Mouse (Mus musculus) liver, embryonic 15.5 days (tissue): ENCODE data around the gene Zfp825. TPM values are rescaled to one million over a fixed set of nuclear protein-coding genes. Genes with fewer than 3 reads are reported as not detected.
"Not testable (repeated sequence)": the region's sequence is repeated elsewhere in the genome, so short reads cannot be mapped to it uniquely, and the experiment has no call there.

Source experiments
- ATAC-seq: fragments of 200-750 bp; cut with Nextera tagmentation; 2 replicates; pipeline ENCODE4 v1.8.0; 2017; ENCODE audit warnings: moderate number of reproducible peaks, mild to moderate bottlenecking, moderate library complexity; ENCODE audit not compliant: insufficient read depth
- H3K27ac ChIP-seq: fragments of 300-500 bp; sonication (generic); replicated peaks from 2 replicates; pipeline ENCODE4 v1.5.1; 2015; ENCODE audit warnings: mild to moderate bottlenecking, inconsistent platforms
- H3K27me3 ChIP-seq: fragments of 300-500 bp; sonication (generic); 2 replicates; pipeline ENCODE4 v1.6.1; 2015; ENCODE audit warnings: mild to moderate bottlenecking, inconsistent platforms
- H3K36me3 ChIP-seq: fragments of 300-500 bp; sonication (generic); replicated peaks from 2 replicates; pipeline ENCODE4 v1.6.1; 2015; ENCODE audit warnings: moderate library complexity, mild to moderate bottlenecking, inconsistent platforms
- H3K4me1 ChIP-seq: fragments of 300-500 bp; sonication (generic); replicated peaks from 2 replicates; pipeline ENCODE4 v1.6.1; 2015; ENCODE audit warnings: inconsistent platforms
- H3K4me2 ChIP-seq: fragments of 300-500 bp; sonication (generic); 2 replicates; pipeline ENCODE4 v1.6.1; 2015; ENCODE audit warnings: moderate library complexity, mild to moderate bottlenecking, inconsistent platforms
- H3K4me3 ChIP-seq: fragments of 300-500 bp; sonication (generic); replicated peaks from 2 replicates; pipeline ENCODE4 v1.5.1; 2015; ENCODE audit warnings: mild to moderate bottlenecking, inconsistent platforms
- H3K9ac ChIP-seq: fragments of 300-500 bp; sonication (generic); 2 replicates; pipeline ENCODE4 v1.6.1; 2015; ENCODE audit warnings: moderate library complexity, mild to moderate bottlenecking, inconsistent platforms
- H3K9me3 ChIP-seq: fragments of 300-500 bp; sonication (generic); replicated peaks from 2 replicates; pipeline ENCODE4 v1.6.1; 2016; ENCODE audit warnings: inconsistent platforms
- WGBS: fragments of 180-500 bp; shearing (Covaris S2); methylation state at CpG from one replicate; pipeline ENCODE4 v1.1.7; 2015; ENCODE audit warnings: mixed read lengths; ENCODE audit not compliant: insufficient replicate concordance; 5-methylcytosine and 5-hydroxymethylcytosine counted together
- polyA plus RNA-seq: library from polyadenylated mRNA; unstranded; fragments of >200 nt; fragmentation: Nextera tagmentation; extraction: Ambion mirVana; gene quantifications from 2 replicates; pipeline ENCODE4 v1.2.1, GENCODE M21; 2015

Zfp825 gene
- polyA plus RNA-seq, 1 experiment from 2014 or later: 8.2 TPM

DNA sequence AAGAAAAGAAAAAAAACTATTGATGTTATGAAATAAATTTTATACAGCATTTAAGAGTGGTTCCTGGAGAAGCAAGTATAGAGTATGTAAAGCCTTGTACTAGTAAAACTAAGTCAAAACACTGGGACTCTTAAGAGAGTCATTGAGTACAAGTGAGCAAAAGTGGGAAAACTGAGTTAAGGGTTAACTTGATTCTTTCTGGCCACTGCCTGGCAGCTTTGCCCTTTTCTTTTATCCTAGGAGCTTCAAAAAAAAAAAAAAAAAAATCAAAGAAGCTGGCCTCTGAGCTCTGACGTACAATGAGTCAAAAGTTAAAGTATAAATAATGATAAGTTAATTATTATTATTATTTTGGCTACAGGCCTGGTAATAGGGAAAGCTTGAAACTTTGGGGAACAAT lies 5.9 kb upstream of the Zfp825 start:
- H3K36me3 ChIP-seq, H3K4me1 ChIP-seq, H3K27me3 ChIP-seq: not testable (repeated sequence)

DNA sequence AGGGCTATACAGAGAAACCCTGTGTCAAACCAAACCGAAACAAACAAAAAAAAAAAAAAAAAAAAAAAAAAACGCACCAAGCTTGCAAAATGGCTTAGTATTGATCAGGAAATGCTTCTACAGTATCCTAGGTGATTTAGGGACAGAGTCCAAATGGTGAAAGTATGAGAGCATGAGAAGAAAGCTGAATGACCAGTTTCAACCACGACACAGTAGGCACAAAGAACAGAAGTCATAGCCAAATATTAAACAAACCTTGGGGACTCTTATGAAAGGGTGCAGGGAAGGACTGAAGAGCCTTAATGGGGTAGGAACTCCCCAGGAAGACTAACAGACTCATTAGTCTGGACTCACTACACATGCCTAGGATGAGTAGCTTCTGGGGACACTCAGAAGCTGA lies 9.5 kb downstream of the Zfp825 start:
- H3K27ac ChIP-seq, H3K9ac ChIP-seq, H3K4me3 ChIP-seq, H3K36me3 ChIP-seq, ATAC-seq, H3K4me2 ChIP-seq, H3K9me3 ChIP-seq, H3K27me3 ChIP-seq, H3K4me1 ChIP-seq: not testable (repeated sequence)
- WGBS: 57% methylated on average over 3 of the region's 3 CpGs

More for the DNA sequence above, 5.9 kb upstream of the Zfp825 start:
- H3K9me3 ChIP-seq, H3K9ac ChIP-seq, H3K27ac ChIP-seq, H3K4me2 ChIP-seq, ATAC-seq, H3K4me3 ChIP-seq: not testable (repeated sequence)
- WGBS: 60% methylated on average over 1 of the region's 1 CpGs

DNA sequence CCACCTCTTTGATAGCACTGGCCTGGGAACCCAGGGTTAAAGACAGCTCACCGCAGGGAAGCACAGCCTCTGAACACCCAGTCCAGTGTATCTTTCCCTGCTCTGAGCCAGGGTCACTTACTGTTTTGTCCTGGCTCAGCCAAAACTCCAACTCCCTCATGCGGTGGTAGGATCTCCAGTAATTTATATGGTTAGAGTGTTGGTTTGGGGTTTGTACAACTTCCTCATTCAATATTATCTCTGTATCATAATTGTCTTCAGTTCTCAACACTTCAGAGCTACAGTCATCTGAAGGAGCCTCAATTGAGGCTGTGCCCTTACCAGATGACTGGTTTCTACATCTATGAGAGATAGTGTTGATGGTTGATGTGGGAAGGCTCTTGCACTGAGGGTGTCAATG lies 22.3 kb downstream of the Zfp825 start:
- not testable (repeated sequence) for H3K27ac ChIP-seq, H3K4me2 ChIP-seq, ATAC-seq, H3K9me3 ChIP-seq, H3K9ac ChIP-seq, H3K36me3 ChIP-seq, H3K4me3 ChIP-seq, H3K27me3 ChIP-seq, H3K4me1 ChIP-seq
- 53% methylated on average over 2 of the region's 2 CpGs for WGBS

DNA sequence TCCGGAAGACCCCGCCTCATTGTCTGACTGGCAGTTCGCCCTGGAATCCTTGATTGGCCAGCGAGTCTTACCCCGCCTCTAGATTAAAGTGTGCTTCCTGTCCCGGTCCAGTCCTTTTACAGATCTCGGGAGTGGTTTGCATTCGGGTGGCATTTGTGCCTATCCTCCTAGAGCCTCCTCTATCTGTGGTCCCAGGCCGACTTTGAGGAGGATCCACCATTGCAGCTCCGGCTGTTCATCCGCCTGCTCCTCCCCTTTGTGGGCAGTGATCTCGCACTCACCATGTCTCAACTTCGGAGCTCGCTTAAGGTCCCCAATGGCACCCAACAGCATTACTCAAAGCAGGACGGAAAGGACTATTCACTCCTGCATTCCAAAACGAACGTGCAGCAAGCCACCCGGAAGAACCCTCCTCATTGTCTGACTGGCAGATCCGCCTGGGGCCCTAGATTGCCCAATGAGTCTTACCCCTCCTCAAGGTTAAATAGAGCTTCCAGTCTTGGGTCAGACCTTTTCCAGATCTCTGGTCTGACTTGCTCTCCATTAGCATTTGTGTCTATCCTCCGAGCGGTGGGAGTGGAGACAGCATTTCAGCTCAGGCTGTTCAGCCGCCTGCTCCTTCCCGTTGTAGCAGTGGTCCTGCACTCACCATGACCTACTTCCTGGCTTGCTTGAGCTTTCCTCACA lies 30.9 kb downstream of the Zfp825 start:
- H3K9ac ChIP-seq: peak overlapping the region; percentile 59
- peak; percentile 99 for ATAC-seq
- peak overlapping the region; percentile 90 for H3K27ac ChIP-seq
- H3K4me2 ChIP-seq: peak overlapping the region; percentile 89
- H3K4me1 ChIP-seq: peaks cover 7% of the 10 kb centered on the region; the same call in 1 of the 2 replicates
- peak overlapping the region; percentile 68 for H3K4me3 ChIP-seq
- H3K27me3 ChIP-seq: no peaks in the 10 kb centered on the region
- WGBS: under 1% methylated on average over 23 of the region's 23 CpGs
- H3K9me3 ChIP-seq: no peaks in the 10 kb centered on the region
- no peaks in the 10 kb centered on the region for H3K36me3 ChIP-seq

DNA sequence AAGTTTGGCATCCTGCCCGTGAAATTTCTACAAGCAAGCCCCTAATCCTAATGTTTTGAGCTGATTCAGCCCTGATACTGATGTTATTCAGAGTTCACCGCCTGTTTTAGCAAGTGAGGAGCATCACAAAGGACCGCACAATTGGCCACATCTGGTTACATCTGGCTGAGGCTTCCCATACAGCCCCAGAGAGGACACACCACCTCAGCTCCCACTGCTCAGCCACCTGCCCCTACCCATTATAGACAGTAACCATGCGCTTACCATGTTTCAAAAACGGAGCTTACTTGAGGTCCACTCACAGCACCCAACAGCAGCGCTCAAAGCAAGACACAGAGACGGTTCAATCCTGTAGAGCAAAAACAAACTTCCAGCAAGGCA lies 31.5 kb downstream of the Zfp825 start:
- not testable (repeated sequence) for H3K4me1 ChIP-seq, H3K9me3 ChIP-seq, H3K36me3 ChIP-seq, H3K27me3 ChIP-seq
- Histone ChIP-seq H3K9ac (peak overlapping the region; percentile 59), H3K27ac (peak overlapping the region; percentile 90), H3K4me2 (peak overlapping the region; percentile 89), H3K4me3 (peak overlapping the region; percentile 68)
- peak; percentile 45; the same call in 1 of the 2 replicates for ATAC-seq
- 4% methylated on average over 7 of the region's 7 CpGs for WGBS

DNA sequence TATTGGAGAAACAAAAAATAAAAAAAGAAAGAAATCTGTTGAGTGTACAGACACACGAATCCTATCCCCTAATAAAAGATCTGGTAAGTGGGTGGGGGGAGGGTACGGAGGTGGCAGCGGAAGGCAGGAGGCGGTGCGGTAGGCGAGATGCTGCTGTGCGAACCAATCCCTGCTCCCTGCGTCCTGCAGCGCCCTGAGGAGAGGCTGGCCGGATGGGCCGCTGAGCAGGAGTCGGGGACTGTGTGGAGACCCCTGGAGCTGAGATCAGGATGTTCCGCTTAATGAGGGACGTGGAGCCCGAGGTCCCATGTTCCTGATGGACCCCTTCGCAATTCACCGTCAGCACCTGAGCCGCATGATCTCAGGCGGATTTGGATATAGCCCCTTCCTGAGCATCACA lies 53.9 kb downstream of the Zfp825 start:
- peaks cover 3% of the 10 kb centered on the region; the same call in 1 of the 2 replicates for H3K9me3 ChIP-seq
- H3K4me1 ChIP-seq: no peaks in the 10 kb centered on the region
- no peak for ATAC-seq
- H3K27ac ChIP-seq: no peak overlapping the region
- H3K27me3 ChIP-seq: no peaks in the 10 kb centered on the region
- H3K9ac ChIP-seq: no peak overlapping the region
- no peaks in the 10 kb centered on the region for H3K36me3 ChIP-seq
- no peak overlapping the region for H3K4me3 ChIP-seq
- no peak overlapping the region for H3K4me2 ChIP-seq
- 24% methylated on average over 19 of the region's 19 CpGs for WGBS

Other genes starting within 250 kb of the Zfp825 start
- gene Ahrr, start 201.7 kb downstream of the Zfp825 start, polyA plus RNA-seq: 0.03 and 0.61 TPM in 2 replicates
- gene Pdcd6, start 176.4 kb downstream of the Zfp825 start, polyA plus RNA-seq: 65.9 and 69.8 TPM in 2 replicates
- gene Sdha, start 143.7 kb downstream of the Zfp825 start, polyA plus RNA-seq: 151 and 167 TPM in 2 replicates
- gene Ccdc127, start 143.7 kb downstream of the Zfp825 start, polyA plus RNA-seq: 17.2 and 18.4 TPM in 2 replicates
- gene Lrrc14b, start 130.0 kb downstream of the Zfp825 start, polyA plus RNA-seq: not detected in 2 replicates
- gene Zfp72, start 103.2 kb downstream of the Zfp825 start, polyA plus RNA-seq: 0.79 and 0.85 TPM in 2 replicates
- 70.4 and 106 TPM in 2 replicates for gene Ftl1-ps1, start 94.3 kb downstream of the Zfp825 start, polyA plus RNA-seq
- gene Erap1, start 145.6 kb upstream of the Zfp825 start, polyA plus RNA-seq: 15.7 and 18.8 TPM in 2 replicates